Mouse (Mus musculus): ENCODE measurements around the gene Rtn4r. TPM values are rescaled to one million over a fixed set of nuclear protein-coding genes. Genes with fewer than 3 reads are reported as not detected.

The Rtn4r gene
- total RNA-seq, 2 experiments from 2014 or later = 73.2 to 82.6 TPM

DNA sequence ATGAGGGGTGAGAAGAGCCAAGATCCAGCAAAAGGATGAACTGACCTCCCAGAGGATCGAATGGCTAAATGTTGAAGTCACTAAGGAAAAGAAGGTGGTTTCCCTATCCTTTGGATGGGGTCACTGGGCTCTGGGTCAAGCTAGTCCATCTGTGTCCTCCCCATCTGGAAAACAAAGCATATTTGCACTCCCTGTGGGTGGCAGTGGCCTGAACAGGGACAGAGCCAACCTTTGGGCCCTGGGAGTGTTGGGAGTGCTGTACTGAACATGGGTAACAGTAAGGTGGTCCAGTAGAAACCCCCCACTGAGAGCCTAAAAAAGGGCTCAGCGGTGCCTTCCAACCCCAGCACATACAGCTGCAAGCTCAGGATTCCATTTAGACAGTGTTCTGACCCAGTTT, 4.7 kb upstream of the Rtn4r start:
- intact Hi-C loops (cut with DNase I) = no loop called here
- no peak for DNase-seq (ENCODE audit: extremely low spot score in 1 of 2, low spot score in 2 of 2)

DNA sequence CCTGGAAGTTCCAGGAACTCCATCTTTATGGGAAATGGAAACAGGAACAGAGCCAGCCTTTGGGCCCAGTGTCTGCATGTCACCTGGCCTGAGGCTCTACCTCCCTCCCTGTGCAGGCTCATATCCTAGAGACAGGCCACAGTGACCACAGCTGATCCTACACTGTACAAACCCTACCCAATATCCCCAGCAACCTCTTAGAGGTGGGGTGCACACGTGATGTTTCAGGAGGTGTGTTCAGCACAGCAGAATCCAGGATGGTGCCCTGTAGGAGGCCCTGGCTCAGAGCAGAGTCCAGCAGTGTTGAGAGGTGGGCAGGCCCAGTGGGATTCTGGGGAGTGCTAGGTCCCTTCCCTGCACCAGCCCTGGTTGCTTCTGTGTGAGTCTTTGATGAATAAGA, 4.0 kb upstream of the Rtn4r start:
- intact Hi-C loops (cut with DNase I) = no loop called here
- DNase-seq (ENCODE audit: extremely low spot score in 1 of 2, low spot score in 2 of 2) = no peak

GRCm38 (mm10) chr16:18124040-18124439, 3.4 kb upstream of the Rtn4r start:
- no peak for DNase-seq (ENCODE audit: extremely low spot score in 1 of 2, low spot score in 2 of 2)
- intact Hi-C loops (cut with DNase I) = no loop called here

- intact Hi-C loops (cut with DNase I) = loop anchor here (5.0 kb wide), 1 partner anchor 48 kb away; no protein-coding TSS in a partner anchor
- peak in 1 of 2 experiments; percentile 54 for DNase-seq (ENCODE audit: extremely low spot score in 1 of 2, low spot score in 2 of 2)
These were observed 2.8 kb upstream of the Rtn4r start for GRCm38 (mm10) chr16:18124626-18125025.

DNA sequence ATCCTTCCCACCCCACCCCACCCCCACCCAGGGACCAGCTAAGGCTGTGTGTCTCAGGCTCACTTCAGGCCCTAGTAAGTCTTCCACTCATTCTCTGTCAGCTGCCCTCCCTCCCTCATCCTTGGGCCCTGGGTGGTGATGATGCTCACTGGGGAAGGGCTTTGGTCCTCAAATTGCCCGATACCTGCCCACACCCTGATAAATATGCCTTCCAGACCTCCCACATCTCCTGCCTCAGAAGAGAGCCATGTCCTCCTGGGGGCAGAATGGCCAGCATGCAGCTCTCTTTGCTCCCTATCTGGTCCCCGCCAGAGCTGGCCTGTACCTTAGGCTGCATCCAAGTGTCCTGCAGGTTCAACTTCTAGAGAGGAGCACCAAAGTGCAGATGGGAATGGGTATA, 2.3 kb upstream of the Rtn4r start:
- intact Hi-C loops (cut with DNase I) = loop anchor here (5.0 kb wide), 1 partner anchor 47 kb away; no protein-coding TSS in a partner anchor
- DNase-seq (ENCODE audit: extremely low spot score in 1 of 2, low spot score in 2 of 2) = no peak

- no peak for DNase-seq (ENCODE audit: extremely low spot score in 1 of 2, low spot score in 2 of 2)
- intact Hi-C loops (cut with DNase I) = loop anchor here (5.0 kb wide), 1 partner anchor 46 kb away; no protein-coding TSS in a partner anchor
These were observed 1.2 kb upstream of the Rtn4r start for GRCm38 (mm10) chr16:18126211-18126610.

- intact Hi-C loops (cut with DNase I) = loop anchor here (5.0 kb wide), 1 partner anchor 44 kb away; no protein-coding TSS in a partner anchor
- peak in 1 of 2 experiments; percentile 58 for DNase-seq (ENCODE audit: extremely low spot score in 1 of 2, low spot score in 2 of 2)
These were observed 575 bp downstream of the Rtn4r start for GRCm38 (mm10) chr16:18127871-18128563.

DNA sequence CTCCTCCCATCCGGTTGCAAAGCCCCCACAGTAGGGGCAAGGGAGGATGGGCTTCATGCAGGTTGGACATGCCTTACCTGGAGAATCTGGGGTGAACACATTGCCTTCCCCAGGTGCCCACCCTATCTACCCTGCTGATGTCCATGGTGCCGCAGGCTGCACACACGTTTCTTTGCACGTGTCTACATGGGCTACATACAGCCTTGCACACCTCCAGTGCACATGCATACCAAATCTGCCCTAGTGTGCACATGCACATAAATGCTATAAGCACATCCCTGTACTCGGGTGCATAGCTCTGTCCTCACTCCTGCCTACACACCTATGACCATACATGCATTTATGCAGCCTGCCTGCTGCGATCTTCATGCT, 1.1 kb downstream of the Rtn4r start:
- intact Hi-C loops (cut with DNase I) = loop anchor here (5.0 kb wide), 1 partner anchor 44 kb away; no protein-coding TSS in a partner anchor
- DNase-seq (ENCODE audit: extremely low spot score in 1 of 2, low spot score in 2 of 2) = no peak

GRCm38 (mm10) chr16:18129413-18129812, 2.0 kb downstream of the Rtn4r start:
- intact Hi-C loops (cut with DNase I) = loop anchor here (5.0 kb wide), 1 partner anchor 43 kb away; no protein-coding TSS in a partner anchor
- DNase-seq (ENCODE audit: extremely low spot score in 1 of 2, low spot score in 2 of 2) = no peak

- intact Hi-C loops (cut with DNase I) = no loop called here
- DNase-seq (ENCODE audit: extremely low spot score in 1 of 2, low spot score in 2 of 2) = no peak
These were observed 2.8 kb downstream of the Rtn4r start for GRCm38 (mm10) chr16:18130288-18130687.

GRCm38 (mm10) chr16:18130705-18131104, 3.3 kb downstream of the Rtn4r start:
- DNase-seq (ENCODE audit: extremely low spot score in 1 of 2, low spot score in 2 of 2) = peak in 1 of 2 experiments; percentile 75
- intact Hi-C loops (cut with DNase I) = no loop called here

DNA sequence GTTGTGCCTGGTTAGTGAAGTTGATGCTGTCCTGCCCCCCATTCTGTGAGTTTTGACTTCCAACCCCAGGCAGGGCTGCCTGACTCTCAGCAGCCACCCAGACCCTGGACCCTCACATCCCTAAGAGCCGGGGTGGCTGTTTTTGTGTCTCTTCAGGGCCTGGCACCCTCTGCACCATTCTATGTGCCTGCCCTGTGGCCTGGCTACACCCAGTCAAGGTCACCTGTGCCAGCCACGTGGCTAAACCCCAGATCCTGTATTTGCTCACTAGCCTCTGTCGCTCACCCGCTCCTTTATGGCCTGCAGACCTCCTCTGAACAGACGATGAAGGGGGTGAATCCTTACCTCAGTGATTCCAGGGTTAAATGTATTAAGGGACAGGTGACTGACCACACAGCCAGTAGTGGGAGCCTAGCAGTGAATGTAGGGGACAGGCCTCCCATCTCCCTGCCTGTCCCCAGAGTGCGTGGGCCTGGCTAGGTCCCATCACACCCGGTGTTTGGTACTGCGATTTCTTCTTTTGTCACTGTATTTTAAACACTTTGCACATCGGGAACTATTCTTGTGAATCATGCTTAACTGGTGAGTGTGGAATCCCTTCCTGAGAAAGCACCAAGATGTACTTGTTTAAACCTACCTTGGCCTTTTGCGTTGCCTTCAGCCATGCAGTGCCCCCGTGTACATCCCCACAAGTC, 4.0 kb downstream of the Rtn4r start:
- intact Hi-C loops (cut with DNase I) = no loop called here
- no peak for DNase-seq (ENCODE audit: extremely low spot score in 1 of 2, low spot score in 2 of 2)

GRCm38 (mm10) chr16:18132026-18132425, 4.6 kb downstream of the Rtn4r start:
- no peak for DNase-seq (ENCODE audit: extremely low spot score in 1 of 2, low spot score in 2 of 2)
- intact Hi-C loops (cut with DNase I) = no loop called here

DNA sequence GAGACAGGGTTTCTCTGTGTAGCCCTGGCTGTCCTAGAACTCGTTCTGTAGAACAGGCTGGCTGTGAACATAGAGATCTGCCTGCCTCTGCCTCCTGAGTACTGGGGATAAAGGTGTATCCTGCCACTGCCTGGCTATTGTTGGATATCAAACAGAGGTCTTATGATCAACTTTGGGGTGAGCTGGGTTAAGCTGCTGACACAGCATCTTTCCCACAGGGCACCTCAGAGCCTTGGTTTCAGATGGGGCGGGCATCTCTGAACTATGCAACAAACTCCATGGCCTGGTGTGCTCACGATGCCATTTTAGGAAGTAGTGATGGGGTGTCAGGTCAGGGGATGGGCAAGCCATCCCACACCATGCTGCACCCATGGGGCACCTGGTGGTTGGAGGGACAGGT, 5.1 kb downstream of the Rtn4r start:
- intact Hi-C loops (cut with DNase I) = no loop called here

DNA sequence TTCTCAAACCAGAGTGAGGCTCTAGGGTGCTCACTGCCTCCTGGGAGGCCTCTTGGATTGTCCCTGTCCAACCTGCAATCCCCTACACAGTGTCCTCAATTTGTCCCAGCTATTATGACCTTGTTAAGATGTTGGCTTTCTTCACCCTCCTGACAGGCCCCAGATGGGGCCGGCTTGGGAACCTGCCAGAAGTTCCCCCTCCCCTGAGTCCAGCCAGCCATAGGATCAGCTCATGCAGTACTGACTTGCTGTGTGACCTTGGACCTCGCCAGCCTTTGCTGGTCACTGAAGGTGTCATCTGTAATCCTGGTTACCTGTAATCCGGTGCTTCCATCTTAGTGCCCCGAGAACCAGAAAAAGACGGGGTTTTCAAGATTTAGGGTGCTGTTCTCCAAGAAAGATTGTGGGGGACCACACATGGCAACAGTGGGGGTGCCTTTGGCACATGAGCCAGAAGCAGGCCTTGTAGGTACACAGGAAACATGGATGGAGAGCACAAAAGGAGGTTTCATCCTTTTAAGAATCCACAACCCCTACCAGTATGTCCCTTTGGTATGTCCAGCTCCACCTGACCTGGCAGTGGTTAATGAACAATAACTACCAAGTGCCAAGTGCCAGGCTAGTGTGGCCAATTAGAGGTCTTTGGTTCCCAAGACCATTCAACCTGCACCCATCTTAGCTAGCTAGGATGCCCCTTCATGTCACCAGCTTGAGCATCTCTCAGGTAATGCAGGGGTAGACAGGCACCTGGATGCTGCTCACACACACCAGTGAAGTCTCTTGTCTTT, 5.9 kb downstream of the Rtn4r start:
- no peak for DNase-seq (ENCODE audit: extremely low spot score in 1 of 2, low spot score in 2 of 2)
- intact Hi-C loops (cut with DNase I) = no loop called here

More for the DNA sequence above, 5.1 kb downstream of the Rtn4r start:
- DNase-seq (ENCODE audit: extremely low spot score in 1 of 2, low spot score in 2 of 2) = no peak

- peak in 1 of 2 experiments; percentile 39 for DNase-seq (ENCODE audit: extremely low spot score in 1 of 2, low spot score in 2 of 2)
- intact Hi-C loops (cut with DNase I) = no loop called here
These were observed 7.8 kb downstream of the Rtn4r start for GRCm38 (mm10) chr16:18135196-18135595.

DNA sequence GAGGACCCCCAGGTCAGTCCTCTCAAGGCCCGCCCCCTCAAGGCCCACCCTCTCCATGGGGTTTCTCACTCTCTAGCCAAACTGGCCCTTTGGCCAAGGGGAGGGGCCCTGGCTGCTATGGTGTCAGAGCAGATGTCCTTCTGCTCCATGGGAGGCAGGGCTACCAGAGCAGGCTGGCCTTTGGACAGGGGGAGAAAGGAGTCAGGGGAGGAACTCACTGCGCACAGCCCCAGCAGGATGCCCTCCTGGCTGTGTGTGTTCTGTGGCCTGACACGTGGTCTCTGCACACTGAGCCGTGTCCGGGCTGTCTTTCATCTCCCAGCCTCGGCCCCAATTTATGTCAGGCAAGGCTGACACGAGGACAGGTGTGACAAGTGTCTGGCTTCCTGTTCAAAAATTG, 8.6 kb downstream of the Rtn4r start:
- intact Hi-C loops (cut with DNase I) = no loop called here
- no peak for DNase-seq (ENCODE audit: extremely low spot score in 1 of 2, low spot score in 2 of 2)

- intact Hi-C loops (cut with DNase I) = no loop called here
These were observed 16.8 kb downstream of the Rtn4r start for GRCm38 (mm10) chr16:18144201-18144600.

GRCm38 (mm10) chr16:18145341-18145867, 18.0 kb downstream of the Rtn4r start:
- no peak for DNase-seq (ENCODE audit: extremely low spot score in 1 of 2, low spot score in 2 of 2)
- intact Hi-C loops (cut with DNase I) = no loop called here

More at GRCm38 (mm10) chr16:18144201-18144600, 16.8 kb downstream of the Rtn4r start:
- DNase-seq (ENCODE audit: extremely low spot score in 1 of 2, low spot score in 2 of 2) = peak; percentile 71 to 74

All from left cerebral cortex, postnatal 10 days (tissue).